Mouse (Mus musculus) layer of hippocampus, postnatal 10 days (tissue): ENCODE data around the gene Psat1. TPM values are rescaled to one million over a fixed set of nuclear protein-coding genes. Genes with fewer than 3 reads are reported as not detected.

ENCODE experiments used
- DNase-seq, 2 experiments: peaks; one replicate each; pipeline ENCODE4 v3.0.0; 2021; ENCODE audit warnings: low spot score in 2 of 2
- total RNA-seq, 2 experiments: library from RNA; stranded (reverse); gene quantifications; 2 replicates each; pipeline ENCODE4 v1.2.3; 2021

The Psat1 gene
- total RNA-seq, 2 experiments from 2014 or later = 117 to 130 TPM

DNA sequence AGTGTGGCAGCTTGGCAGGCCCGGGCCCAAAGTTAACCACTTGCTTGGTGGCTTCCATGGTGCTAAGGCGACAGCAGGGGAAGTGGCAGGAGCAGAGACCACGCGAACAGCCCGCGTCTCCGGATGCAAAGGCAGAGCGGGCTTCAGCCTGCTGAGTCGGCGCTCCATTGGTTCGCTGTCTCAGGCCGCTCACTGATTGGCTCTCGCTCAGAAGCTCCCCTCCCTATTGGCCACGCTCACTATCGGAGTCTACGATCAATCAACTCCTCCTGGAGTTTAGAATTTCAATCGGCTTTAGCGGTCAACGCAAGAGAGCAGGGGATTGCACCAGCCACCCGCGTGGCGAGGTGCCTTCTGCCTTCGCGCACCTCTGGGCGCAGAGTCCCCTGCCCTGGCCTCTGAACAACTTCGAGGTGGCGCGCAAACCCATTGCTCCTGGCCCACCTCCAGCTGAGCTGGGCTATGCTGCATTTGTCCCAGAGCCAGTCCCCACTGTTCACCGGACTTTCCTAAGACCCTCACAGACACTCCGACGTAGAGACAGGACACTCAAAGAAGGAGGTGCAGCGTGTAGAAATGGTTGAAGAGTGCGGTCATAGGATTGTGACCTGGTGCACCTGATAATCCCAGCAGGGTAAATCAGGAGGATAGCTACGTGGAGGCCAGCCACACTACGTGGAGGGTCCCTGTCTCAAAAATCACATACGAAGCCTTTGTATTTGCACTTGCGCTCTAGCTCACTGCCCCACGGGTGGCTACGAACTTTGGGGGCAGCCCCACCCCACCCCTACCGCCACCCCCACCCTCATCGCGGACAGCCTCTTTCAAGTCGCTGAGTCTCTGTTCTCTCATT, 22.0 kb downstream of the Psat1 start:
- peak; percentile 85 to 90 for DNase-seq

DNA sequence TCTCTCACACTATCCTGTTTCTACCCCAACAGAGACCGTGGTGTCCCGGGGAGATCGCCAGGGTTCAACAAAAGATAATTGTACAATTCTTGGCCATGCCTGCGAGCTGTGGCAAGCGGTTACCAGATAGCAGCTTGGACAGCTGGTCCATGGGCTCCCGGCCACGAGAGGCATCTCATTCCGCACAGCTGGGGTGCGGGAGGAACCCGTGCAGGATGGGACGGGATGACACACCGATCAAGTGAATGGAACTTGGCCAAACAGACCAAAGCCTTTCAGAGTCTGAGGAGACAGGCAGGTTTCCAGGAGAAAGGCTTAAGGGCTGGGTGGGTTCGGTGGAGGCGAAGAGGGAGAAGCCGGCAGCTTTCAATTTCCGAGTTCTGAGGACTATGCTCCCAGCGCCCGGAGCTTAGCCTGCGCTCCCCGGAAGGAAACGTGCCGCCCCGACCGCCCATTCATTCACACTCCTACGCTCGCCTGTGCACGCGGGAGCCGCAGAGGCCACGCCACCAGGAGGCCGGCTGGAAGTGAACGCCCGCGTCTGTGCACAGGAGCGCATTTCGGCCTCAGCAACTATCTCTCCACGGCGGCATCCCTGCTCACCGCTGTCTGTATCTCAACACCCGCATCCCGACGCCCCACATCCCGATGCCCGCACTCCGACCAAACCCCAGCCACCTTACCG, 22.8 kb downstream of the Psat1 start:
- DNase-seq = peak; percentile 69 to 74

DNA sequence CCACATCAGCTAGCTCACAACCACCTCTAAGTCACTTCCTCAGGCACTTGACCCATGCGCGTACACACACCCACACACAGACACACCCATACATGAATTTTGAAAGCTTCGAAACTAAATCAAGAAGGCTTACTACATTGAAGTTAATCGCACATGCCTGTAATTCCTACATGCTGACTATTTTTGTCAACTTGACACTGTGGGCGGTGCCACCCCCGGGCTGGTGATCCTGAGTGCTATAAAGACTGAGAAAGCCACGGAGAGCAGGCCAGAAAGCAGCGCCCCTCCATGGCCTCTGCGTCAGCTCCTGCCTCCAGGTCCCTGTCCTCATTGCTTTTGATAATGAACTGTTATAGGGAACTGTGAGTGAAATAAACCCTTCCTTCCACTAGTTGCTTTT, 23.7 kb downstream of the Psat1 start:
- DNase-seq = peak; percentile 10 to 36

DNA sequence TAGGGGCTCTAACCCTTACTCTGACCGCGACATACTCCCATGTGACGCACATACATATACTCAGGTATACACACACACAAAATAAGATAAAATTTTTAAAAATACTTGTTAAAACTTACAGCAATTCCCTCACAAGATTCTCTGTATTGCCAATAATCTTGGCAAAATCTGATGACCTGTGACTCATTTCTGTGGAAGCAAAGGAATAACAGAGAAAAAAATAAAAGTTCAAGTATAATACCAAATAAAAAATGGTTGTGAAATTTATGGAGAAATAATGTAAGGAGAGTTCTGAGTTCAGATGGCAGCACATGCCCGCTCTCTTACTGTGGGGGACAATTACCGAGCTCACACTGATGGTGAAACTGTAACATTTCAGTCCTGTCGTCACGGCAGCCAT, 27.8 kb downstream of the Psat1 start:
- DNase-seq = no peak

DNA sequence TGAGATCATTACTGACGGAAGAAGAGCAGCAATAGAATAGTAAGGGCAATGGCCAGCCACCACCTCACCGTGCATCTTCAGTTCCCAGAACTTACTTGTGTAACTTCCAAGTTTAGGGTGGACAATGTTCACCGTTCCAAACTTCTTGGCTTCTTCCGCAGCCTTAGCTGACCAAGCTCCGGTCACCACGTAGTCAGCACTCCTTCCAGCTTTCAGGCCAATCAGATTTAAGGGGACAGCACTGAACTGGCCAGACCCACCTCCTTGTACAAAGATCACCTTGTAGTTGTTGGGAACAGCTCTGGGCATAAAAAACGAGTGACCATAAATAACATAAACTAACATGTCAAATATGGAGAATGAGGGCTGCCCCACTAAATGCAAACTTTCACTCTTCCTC, 29.0 kb downstream of the Psat1 start:
- no peak for DNase-seq

DNA sequence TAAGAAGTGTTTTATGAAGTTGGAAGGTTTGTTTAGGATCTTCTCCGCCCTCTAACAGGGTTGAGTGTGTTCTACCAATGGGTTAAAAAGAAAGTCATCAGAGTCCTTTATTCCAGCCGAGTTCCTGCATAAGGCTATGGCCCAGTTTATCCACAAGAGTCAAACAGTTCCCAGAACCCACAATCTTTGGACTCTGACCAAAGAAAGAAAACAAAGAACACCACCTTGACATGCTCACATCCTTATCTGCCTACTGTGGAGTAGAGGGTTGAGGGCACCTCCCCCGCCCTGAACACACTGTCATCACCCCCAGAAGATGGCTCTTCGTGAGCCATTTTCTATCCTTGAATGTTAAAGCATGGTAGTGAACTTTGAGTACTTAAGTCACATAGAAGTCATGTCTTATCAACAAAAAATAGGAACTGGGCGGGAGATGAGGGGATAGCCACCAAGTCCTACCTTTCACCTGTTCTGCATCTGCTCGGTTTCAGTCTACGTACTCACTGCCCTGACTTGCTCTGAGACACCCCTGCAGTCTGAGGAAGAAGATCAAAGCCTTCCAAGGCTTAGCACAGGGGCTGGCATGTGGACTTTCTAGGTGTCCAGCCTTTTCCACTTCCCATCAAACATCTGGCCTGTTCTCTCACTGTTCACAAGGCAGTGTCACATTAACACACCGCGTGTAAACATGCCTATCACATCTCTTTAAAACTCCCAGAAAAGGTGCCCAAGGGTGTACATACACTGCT, 33.7 kb downstream of the Psat1 start:
- DNase-seq = no peak

DNA sequence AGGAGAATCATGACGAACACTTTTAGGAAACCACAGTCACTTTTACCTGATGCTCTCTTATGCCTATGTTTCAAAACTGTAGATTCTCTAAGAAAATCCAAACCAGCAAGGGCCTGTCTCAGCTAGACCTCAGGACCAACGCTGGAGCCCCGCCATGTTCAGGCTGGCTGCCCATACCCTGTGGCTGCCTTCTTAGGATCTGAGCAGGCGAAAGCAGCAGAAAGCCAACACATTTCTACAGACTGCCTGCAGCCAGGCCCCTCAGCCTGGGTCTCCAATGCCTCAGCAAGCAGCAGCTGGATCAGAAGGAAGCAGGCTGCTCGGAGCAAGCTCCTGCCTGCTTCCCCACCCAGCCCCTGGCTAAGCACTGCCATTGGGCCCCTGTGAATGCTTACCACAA, 35.7 kb downstream of the Psat1 start:
- no peak for DNase-seq

DNA sequence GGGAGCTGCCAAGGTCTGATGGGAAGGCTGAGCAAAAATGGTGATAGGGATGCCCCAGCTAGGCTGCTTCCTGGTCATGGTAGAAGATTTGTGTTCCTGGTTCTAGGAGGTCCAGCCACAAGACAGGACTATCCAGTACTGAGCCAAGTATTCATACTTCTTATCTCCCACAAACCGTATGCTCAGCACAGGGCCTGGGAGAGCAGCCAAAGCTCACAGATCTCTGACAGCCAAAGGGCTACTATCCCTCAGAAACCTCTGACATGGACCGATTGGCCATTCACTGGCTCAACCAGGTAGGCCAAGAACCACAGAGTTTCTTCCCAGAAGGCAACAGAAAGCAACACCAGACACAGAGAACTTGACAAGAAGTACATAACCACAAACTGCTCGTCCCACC, 36.1 kb downstream of the Psat1 start:
- no peak for DNase-seq

DNA sequence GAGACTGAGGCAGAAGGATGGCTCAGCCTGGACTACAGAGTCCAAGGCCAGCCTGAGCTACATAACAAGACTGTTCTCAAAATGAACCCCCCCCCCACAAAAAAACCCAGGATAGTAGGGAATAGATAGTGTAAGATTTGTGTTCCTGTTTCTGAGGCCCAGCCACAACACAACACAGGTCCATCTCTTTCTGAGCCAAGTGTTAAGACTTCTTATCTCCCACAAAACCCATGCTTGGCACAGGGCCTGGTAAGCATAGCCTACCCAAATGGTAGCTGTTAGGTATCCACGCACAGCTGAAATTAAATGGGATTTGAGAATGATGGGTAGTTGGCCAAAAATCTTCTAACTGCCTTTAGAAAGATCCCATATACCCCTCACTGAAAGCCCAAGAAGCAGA, 36.6 kb downstream of the Psat1 start:
- DNase-seq = no peak

DNA sequence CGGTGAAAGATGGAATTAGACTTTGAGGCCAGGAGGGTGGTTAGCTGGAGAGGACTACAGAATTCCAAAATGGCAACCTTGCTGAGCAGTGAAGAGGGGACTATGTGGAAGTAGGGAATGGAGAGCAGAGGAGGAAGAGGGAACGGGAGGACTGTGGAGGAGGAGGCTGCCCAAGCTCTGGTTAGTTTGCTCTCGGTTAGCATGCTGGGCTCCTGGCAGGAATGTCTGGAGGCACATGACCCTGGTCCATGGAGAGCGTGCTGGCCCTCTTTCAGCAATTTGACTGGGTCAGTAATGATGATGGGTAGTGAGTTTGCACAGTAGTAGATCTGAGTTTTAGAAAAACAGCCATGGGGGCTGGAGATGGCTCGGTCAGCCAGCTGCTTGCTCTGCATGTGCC, 39.1 kb downstream of the Psat1 start:
- no peak for DNase-seq

DNA sequence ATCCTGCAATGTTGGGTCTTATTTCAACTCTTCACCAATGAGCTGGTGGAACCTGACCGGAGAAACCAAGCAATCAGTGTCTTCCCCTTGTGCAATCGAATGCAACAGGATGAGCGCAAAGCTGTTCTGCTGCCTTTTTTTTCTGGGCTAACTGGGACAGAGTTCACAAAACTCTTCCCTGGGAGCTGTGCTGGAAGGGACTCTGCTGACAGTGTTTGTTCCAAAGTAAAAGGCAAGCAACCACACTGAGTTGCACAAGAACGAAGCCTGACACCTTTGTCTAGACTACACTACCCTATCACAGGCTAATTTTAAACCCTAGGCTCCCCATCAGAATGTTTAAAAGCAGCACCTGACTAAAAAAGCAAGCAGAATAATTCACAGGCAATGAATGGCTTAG, 42.4 kb downstream of the Psat1 start:
- no peak for DNase-seq

DNA sequence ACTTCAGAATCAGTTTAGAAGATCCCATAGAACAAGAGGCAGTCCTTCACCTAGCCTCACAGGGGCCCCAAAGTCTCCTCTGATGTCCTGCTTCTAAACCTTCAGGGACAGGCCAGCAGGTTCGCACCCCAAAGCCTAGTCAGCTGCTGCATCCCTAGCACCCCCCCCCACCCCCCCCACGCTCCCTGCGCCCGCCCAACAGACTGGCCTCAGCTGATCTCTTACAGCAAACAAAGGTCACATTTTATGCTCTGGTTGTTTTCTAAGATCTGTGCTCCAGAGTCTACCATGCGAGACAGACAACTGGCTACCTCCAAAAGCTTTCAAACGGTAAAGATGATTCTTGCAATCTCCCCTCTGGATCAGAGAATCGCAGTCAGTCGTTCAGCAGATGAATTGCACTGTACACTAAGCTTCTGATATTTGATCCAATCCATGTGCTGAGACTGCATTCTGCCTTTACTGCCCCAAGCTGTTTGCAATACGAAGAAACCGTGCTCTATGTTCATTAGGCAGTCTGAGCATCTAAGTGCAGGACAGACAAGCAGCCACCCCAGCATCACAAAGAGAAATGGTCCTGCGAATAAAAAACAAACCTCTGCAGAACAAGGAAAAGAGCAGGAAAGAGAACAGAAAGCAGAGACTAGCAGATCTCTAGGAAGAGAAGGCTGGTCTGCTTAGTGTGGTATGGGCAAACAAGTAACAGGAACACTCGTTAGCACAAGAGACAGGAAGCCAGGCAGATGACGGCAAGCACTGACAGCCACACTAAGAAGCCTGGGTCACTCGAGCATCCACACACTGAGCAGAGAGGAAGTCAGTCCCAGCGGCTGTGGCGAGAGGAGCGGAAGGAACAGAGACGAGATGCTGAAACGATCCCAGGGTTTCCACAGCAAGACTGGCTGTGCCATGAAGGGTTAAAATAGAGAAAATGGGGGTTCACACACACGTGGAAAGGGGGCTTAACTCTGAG, 43.3 kb downstream of the Psat1 start:
- no peak for DNase-seq

DNA sequence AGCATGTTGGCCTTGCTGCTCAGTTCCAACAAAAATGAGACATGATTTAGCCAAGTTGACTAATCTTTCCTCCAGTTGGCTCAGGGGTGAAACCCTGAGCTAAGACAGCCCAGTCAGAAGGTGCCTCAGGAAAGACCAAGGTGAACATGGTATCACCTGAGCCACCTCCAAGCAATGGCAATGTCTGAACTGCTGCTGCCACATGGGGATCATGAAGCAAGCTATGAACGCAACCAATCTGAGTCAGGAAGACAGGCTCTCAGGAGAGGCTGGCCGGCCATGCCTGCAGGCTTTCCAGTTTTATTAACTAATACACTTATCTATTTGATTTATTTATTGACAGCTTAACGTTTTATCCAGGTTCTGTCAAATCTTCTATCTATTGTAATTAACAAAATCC, 51.5 kb downstream of the Psat1 start:
- no peak for DNase-seq

DNA sequence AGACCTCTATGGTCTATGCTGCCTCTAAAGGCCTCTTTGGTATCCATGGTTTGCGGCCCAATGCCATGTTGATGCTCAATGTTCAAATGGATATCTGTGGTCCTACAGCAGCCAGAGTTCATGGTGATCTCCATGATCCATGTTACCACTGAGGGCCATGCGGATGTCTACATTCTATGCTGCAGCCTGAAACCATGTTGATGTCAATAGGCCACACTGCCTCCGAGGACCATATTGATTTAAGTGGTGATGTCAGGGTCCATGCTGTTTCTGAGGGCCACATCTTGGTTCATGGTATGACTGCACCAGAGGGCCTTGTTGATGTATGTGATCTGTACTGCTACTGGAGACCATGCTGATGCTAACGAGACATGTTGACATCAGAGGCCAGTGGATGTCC, 55.0 kb downstream of the Psat1 start:
- DNase-seq = no peak

DNA sequence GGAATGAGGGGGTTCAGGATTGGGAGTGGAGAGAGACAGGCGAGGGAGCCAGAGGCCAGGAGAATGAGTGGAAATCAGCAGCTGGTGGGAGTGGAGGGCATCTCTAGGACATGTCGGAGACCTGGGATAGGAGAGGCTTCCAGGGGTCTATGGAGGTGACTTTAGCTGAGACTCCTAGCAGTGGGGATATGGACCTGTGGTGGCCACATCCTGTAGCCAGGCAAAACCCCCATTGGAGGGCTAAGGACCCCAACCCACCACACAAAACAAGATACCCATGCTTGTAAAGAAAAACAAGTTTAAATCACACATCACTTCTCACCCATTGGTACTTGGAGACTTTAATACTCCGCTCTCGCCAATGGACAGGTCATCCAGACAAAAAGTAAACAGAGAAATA, 58.7 kb downstream of the Psat1 start:
- DNase-seq = no peak

DNA sequence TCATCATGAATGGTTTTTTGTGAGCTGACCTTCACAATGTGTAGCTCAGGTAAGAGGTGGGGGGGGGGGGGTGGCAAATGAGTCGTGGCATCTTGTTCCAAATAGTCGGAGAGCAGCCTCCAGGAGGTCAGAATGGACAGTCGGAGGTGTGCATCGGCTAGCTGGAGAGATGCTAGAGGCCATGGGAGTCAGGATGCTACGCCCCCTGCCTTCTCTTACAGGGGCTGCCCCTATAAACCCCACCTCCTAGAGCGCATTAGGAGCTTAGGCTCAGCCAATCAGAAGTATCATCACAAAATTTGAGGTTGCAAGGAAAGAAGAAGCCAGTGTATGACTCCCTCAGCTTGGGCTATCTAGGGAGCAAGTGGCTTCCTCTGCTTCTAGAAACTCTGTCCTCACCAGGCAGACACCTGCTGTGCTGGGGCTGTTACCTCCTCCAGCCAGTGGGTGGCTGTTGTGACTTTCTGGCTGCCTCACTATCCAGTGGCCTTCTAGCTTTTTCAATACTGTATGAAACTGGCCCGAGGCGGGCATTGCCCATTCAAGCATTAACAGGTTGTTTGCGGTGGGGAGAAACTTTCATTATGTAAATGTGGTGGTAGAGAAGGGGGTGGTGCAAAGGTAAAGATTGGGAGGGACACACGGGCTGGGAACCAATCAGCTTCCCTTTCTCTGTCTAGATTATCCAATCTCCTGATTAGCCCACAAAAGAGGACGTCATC, 64.3 kb downstream of the Psat1 start:
- DNase-seq = no peak

DNA sequence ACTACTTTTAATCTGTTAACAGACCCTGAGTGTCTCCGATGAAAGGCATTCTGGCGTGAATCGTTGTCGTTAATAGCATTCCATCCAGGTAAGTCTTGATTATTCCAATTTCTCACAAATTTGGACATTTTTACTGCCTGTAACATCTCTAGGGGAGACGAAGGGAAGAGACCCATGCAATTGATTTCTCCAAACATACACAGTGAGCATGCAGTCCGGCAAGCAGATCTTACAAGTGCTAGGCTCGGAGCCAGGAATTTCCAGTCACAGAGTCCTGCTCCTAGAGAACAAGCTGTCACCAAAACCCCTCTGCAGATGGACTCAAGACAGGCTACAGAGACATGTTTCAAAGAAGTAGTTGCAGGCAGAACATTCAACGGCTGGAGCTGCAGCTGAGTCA, 66.4 kb downstream of the Psat1 start:
- no peak for DNase-seq

DNA sequence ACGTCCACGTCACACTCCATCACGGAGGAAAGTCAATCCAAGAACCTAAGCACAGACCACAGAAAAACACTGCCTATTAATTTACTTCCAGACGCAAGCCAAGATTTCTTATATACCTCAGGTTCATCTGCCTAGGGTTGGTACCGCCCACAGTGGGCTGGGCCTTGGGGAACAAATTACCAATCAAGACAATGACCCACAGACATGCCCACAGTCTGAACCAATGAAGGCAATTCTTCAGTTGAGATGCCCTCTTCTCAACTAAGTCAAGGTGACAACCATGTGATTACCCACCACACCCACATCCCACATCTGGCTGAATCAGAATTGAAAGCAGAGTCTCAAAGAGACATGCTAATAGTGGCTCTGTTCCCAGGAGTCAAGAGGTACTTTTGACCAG, 67.9 kb downstream of the Psat1 start:
- DNase-seq = no peak

DNA sequence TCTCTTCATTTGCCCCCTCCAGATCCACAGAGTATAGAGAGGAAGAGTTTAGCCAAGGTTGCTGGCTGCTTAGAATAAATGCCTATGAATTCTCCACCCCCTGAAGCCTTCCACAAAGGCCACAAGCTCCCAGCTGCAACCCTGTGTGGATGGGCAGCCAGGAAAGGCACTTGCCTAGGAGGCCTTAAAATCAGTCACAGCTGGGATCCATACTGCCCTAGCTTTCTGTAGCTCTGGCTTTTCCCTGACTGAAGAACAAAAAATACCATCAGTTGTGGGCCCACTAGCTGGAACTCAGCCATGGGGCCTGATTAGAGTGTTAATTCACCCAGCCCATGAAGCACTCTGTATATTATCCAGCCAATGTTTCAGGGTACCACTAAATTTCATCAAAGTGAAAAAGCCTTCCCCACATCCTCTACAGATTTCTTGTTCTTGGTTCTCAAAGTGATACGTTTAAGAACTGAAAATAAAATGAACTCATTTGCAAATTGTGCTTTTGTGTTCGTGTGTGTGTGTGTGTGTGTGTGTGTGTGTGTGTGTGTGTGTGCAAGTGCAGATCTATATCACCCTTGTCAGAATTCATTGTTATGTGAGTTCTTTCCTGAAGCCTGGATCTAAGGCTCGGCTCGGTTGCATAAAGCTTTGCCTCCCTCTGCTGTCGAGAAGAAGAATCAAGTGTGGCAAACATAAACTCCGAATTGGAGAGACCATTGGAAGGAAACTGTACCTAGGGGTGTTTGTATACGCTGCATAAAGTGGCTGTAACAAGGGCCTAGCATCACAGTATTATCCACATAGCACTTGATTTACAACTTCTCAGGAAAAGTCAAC, 78.1 kb downstream of the Psat1 start:
- DNase-seq = peak; percentile 27 to 52
